Mouse (Mus musculus) cerebellum, adult 11-12 months (tissue): ENCODE data around the gene Nup188.

Source experiments
- DNase-seq: peaks from one replicate; pipeline ENCODE4 v3.0.0; 2022

The Nup188 gene

GRCm38 (mm10) chr2:30287027-30287373 is 803 bp downstream of the Nup188 start:
- DNase-seq: no peak

GRCm38 (mm10) chr2:30299525-30299924 is 13.3 kb downstream of the Nup188 start:
- DNase-seq: no peak

GRCm38 (mm10) chr2:30299966-30300365 is 13.8 kb downstream of the Nup188 start:
- DNase-seq: no peak

GRCm38 (mm10) chr2:30306087-30306486 is 19.9 kb downstream of the Nup188 start:
- no peak for DNase-seq

GRCm38 (mm10) chr2:30309351-30309750 is 23.2 kb downstream of the Nup188 start:
- DNase-seq: no peak

GRCm38 (mm10) chr2:30311481-30311880 is 25.3 kb downstream of the Nup188 start:
- no peak for DNase-seq

- DNase-seq: no peak
Measured at GRCm38 (mm10) chr2:30316136-30316535, 29.9 kb downstream of the Nup188 start.

GRCm38 (mm10) chr2:30316955-30317354 is 30.8 kb downstream of the Nup188 start:
- DNase-seq: no peak

GRCm38 (mm10) chr2:30319260-30319659 is 33.1 kb downstream of the Nup188 start:
- no peak for DNase-seq

- DNase-seq: no peak
Measured at GRCm38 (mm10) chr2:30323111-30323510, 36.9 kb downstream of the Nup188 start.

- no peak for DNase-seq
Measured at GRCm38 (mm10) chr2:30325296-30325695, 39.1 kb downstream of the Nup188 start.

- peak; percentile 56 for DNase-seq
Measured at GRCm38 (mm10) chr2:30327276-30327675, 41.1 kb downstream of the Nup188 start.

- no peak for DNase-seq
Measured at GRCm38 (mm10) chr2:30328791-30329190, 42.6 kb downstream of the Nup188 start.

GRCm38 (mm10) chr2:30335324-30335723 is 49.1 kb downstream of the Nup188 start:
- DNase-seq: no peak

GRCm38 (mm10) chr2:30336174-30336915 is 50.1 kb downstream of the Nup188 start:
- DNase-seq: peak; percentile 59

GRCm38 (mm10) chr2:30337179-30337578 is 51.0 kb downstream of the Nup188 start:
- DNase-seq: peak; percentile 52

- DNase-seq: no peak
Measured at GRCm38 (mm10) chr2:30342061-30342460, 55.9 kb downstream of the Nup188 start.

GRCm38 (mm10) chr2:30342544-30342943 is 56.3 kb downstream of the Nup188 start:
- peak; percentile 78 for DNase-seq

GRCm38 (mm10) chr2:30343601-30344137 is 57.5 kb downstream of the Nup188 start:
- peak; percentile 74 for DNase-seq

- no peak for DNase-seq
Measured at GRCm38 (mm10) chr2:30345971-30346676, 59.9 kb downstream of the Nup188 start.

GRCm38 (mm10) chr2:30349196-30349595 is 63.0 kb downstream of the Nup188 start:
- DNase-seq: no peak

GRCm38 (mm10) chr2:30351149-30351548 is 65.0 kb downstream of the Nup188 start:
- DNase-seq: no peak

GRCm38 (mm10) chr2:30355861-30356260 is 69.7 kb downstream of the Nup188 start:
- peak; percentile 87 for DNase-seq

GRCm38 (mm10) chr2:30356266-30356665 is 70.1 kb downstream of the Nup188 start:
- DNase-seq: no peak
